Mouse (Mus musculus): Measurements from ENCODE around the gene Olfr95. TPM values are rescaled to one million over a fixed set of nuclear protein-coding genes. Genes with fewer than 3 reads are reported as not detected.
"Not testable (repeated sequence)": the region's sequence is repeated elsewhere in the genome, so short reads cannot be mapped to it uniquely, and the experiment has no call there.

The Olfr95 gene
- polyA plus RNA-seq (2011; ENCODE audit: insufficient read depth, insufficient read length, low read depth, missing spikeins) = 0.12 TPM in 1 of 2 replicates, not detected in the other

GRCm38 (mm10) chr17:37213018-37213417 is at the start of gene Olfr95:
Gene Olfr95, minus strand, starts transcription at chr17:37213118.
- Histone ChIP-seq H3K9ac (ENCODE audit: low read depth, poor library complexity, severe bottlenecking) (no peak within 1 kb of the TSS), H3K27ac (ENCODE audit: insufficient read depth, low read length) (no peak within 1 kb of the TSS), H3K9me3 (replicated peaks; ENCODE audit: control insufficient read depth, insufficient read depth, low read length, poor library complexity, severe bottlenecking) (peaks cover 2% of the 10 kb centered on the region; the same call in 1 of the 2 replicates), H3K27me3 (ENCODE audit: control insufficient read depth, insufficient read depth, low read length, poor library complexity, severe bottlenecking) (no peaks in the 10 kb centered on the region), H3K36me3 (ENCODE audit: control insufficient read depth, insufficient read depth, low read length, poor library complexity, severe bottlenecking) (no peaks in the 10 kb centered on the region), H3K4me3 (ENCODE audit: low read depth, low read length) (no peak within 1 kb of the TSS), H3K4me1 (ENCODE audit: control insufficient read depth, insufficient read depth, low read length) (no peaks in the 10 kb centered on the region)
- TF ChIP-seq EP300 (IDR thresholded peaks at IDR 0.05; ENCODE audit: insufficient read depth, low read depth, low read length) (no peak), POLR2A (IDR thresholded peaks at IDR 0.05; ENCODE audit: insufficient read depth, low read length) (no peak)

GRCm38 (mm10) chr17:37250544-37250943 is 37.6 kb upstream of the Olfr95 start:
- no peaks in the 10 kb centered on the region for H3K9me3 ChIP-seq (replicated peaks; ENCODE audit: control insufficient read depth, insufficient read depth, low read length, poor library complexity, severe bottlenecking)
- no peaks in the 10 kb centered on the region for H3K27me3 ChIP-seq (ENCODE audit: control insufficient read depth, insufficient read depth, low read length, poor library complexity, severe bottlenecking)
- H3K4me1 ChIP-seq (ENCODE audit: control insufficient read depth, insufficient read depth, low read length) = no peaks in the 10 kb centered on the region
- no peak overlapping the region for H3K9ac ChIP-seq (ENCODE audit: low read depth, poor library complexity, severe bottlenecking)
- no peaks in the 10 kb centered on the region for H3K36me3 ChIP-seq (ENCODE audit: control insufficient read depth, insufficient read depth, low read length, poor library complexity, severe bottlenecking)
- TF ChIP-seq POLR2A (IDR thresholded peaks at IDR 0.05; ENCODE audit: insufficient read depth, low read length) = no peak
- TF ChIP-seq EP300 (IDR thresholded peaks at IDR 0.05; ENCODE audit: insufficient read depth, low read depth, low read length) = no peak
- TF ChIP-seq CTCF (IDR thresholded peaks at IDR 0.05; ENCODE audit: low read depth, low read length) = peak; percentile 75
- H3K4me3 ChIP-seq (ENCODE audit: low read depth, low read length) = no peak overlapping the region
- no peak overlapping the region for H3K27ac ChIP-seq (ENCODE audit: insufficient read depth, low read length)

GRCm38 (mm10) chr17:37249460-37249859 is 36.5 kb upstream of the Olfr95 start:
- H3K27me3 ChIP-seq (ENCODE audit: control insufficient read depth, insufficient read depth, low read length, poor library complexity, severe bottlenecking) = no peaks in the 10 kb centered on the region
- TF ChIP-seq EP300 (IDR thresholded peaks at IDR 0.05; ENCODE audit: insufficient read depth, low read depth, low read length) (no peak), POLR2A (IDR thresholded peaks at IDR 0.05; ENCODE audit: insufficient read depth, low read length) (no peak), CTCF (IDR thresholded peaks at IDR 0.05; ENCODE audit: low read depth, low read length) (no peak)
- no peaks in the 10 kb centered on the region for H3K9me3 ChIP-seq (replicated peaks; ENCODE audit: control insufficient read depth, insufficient read depth, low read length, poor library complexity, severe bottlenecking)
- no peak overlapping the region for H3K9ac ChIP-seq (ENCODE audit: low read depth, poor library complexity, severe bottlenecking)
- no peaks in the 10 kb centered on the region for H3K36me3 ChIP-seq (ENCODE audit: control insufficient read depth, insufficient read depth, low read length, poor library complexity, severe bottlenecking)
- no peak overlapping the region for H3K4me3 ChIP-seq (ENCODE audit: low read depth, low read length)
- H3K4me1 ChIP-seq (ENCODE audit: control insufficient read depth, insufficient read depth, low read length) = no peaks in the 10 kb centered on the region
- no peak overlapping the region for H3K27ac ChIP-seq (ENCODE audit: insufficient read depth, low read length)

- Histone ChIP-seq H3K9me3 (replicated peaks; ENCODE audit: control insufficient read depth, insufficient read depth, low read length, poor library complexity, severe bottlenecking) (no peaks in the 10 kb centered on the region; the same call in 1 of the 2 replicates), H3K4me1 (ENCODE audit: control insufficient read depth, insufficient read depth, low read length) (no peaks in the 10 kb centered on the region), H3K27ac (ENCODE audit: insufficient read depth, low read length) (no peak overlapping the region), H3K27me3 (ENCODE audit: control insufficient read depth, insufficient read depth, low read length, poor library complexity, severe bottlenecking) (no peaks in the 10 kb centered on the region), H3K9ac (ENCODE audit: low read depth, poor library complexity, severe bottlenecking) (no peak overlapping the region), H3K4me3 (ENCODE audit: low read depth, low read length) (no peak overlapping the region), H3K36me3 (ENCODE audit: control insufficient read depth, insufficient read depth, low read length, poor library complexity, severe bottlenecking) (no peaks in the 10 kb centered on the region)
- peak; percentile 45 for TF ChIP-seq CTCF (IDR thresholded peaks at IDR 0.05; ENCODE audit: low read depth, low read length)
- TF ChIP-seq EP300 (IDR thresholded peaks at IDR 0.05; ENCODE audit: insufficient read depth, low read depth, low read length) = no peak
Measured at GRCm38 (mm10) chr17:37246715-37247114, 33.8 kb upstream of the Olfr95 start.

- Histone ChIP-seq H3K9me3 (replicated peaks; ENCODE audit: control insufficient read depth, insufficient read depth, low read length, poor library complexity, severe bottlenecking) (peaks cover 23% of the 10 kb centered on the region), H3K9ac (ENCODE audit: low read depth, poor library complexity, severe bottlenecking) (no peak overlapping the region), H3K36me3 (ENCODE audit: control insufficient read depth, insufficient read depth, low read length, poor library complexity, severe bottlenecking) (no peaks in the 10 kb centered on the region), H3K4me3 (ENCODE audit: low read depth, low read length) (no peak overlapping the region), H3K27me3 (ENCODE audit: control insufficient read depth, insufficient read depth, low read length, poor library complexity, severe bottlenecking) (no peaks in the 10 kb centered on the region), H3K4me1 (ENCODE audit: control insufficient read depth, insufficient read depth, low read length) (no peaks in the 10 kb centered on the region), H3K27ac (ENCODE audit: insufficient read depth, low read length) (0 out of 2 replicates have a peak overlapping the region, but pooled peaks have one; percentile 16)
- TF ChIP-seq EP300 (IDR thresholded peaks at IDR 0.05; ENCODE audit: insufficient read depth, low read depth, low read length) (no peak), POLR2A (IDR thresholded peaks at IDR 0.05; ENCODE audit: insufficient read depth, low read length) (no peak), CTCF (IDR thresholded peaks at IDR 0.05; ENCODE audit: low read depth, low read length) (no peak)
Measured at GRCm38 (mm10) chr17:37242198-37242597, 29.3 kb upstream of the Olfr95 start.

- not testable (repeated sequence) for H3K4me3 ChIP-seq (ENCODE audit: low read depth, low read length); H3K27ac ChIP-seq (ENCODE audit: insufficient read depth, low read length); H3K4me1 ChIP-seq (ENCODE audit: control insufficient read depth, insufficient read depth, low read length); H3K9ac ChIP-seq (ENCODE audit: low read depth, poor library complexity, severe bottlenecking); H3K36me3 ChIP-seq (ENCODE audit: control insufficient read depth, insufficient read depth, low read length, poor library complexity, severe bottlenecking); H3K27me3 ChIP-seq (ENCODE audit: control insufficient read depth, insufficient read depth, low read length, poor library complexity, severe bottlenecking)
- peaks cover 23% of the 10 kb centered on the region for H3K9me3 ChIP-seq (replicated peaks; ENCODE audit: control insufficient read depth, insufficient read depth, low read length, poor library complexity, severe bottlenecking)
Measured at GRCm38 (mm10) chr17:37237230-37237629, 24.3 kb upstream of the Olfr95 start, which contains the start of gene Olfr97. Gene Olfr97, minus strand, starts transcription at chr17:37237330.

All from ES-Bruce4 (cell line).